Mouse (Mus musculus) embryonic facial prominence, embryonic 12.5 days (tissue): Measurements from ENCODE around the gene Ncor2. TPM values are rescaled to one million over a fixed set of nuclear protein-coding genes. Genes with fewer than 3 reads are reported as not detected.

Source experiments
- ATAC-seq: fragments of 200-750 bp; cut with Nextera tagmentation; 2 replicates; pipeline ENCODE4 v1.8.0; 2017; ENCODE audit not compliant: insufficient number of reproducible peaks, insufficient read depth, low FRiP score, low TSS enrichment
- H3K27ac ChIP-seq: fragments of 300-500 bp; sonication (generic); 2 replicates; pipeline ENCODE4 v1.5.1; 2016; ENCODE audit warnings: mild to moderate bottlenecking
- H3K27me3 ChIP-seq: fragments of 300-500 bp; sonication (generic); 2 replicates; pipeline ENCODE4 v1.6.1; 2016; ENCODE audit warnings: mild to moderate bottlenecking, moderate library complexity
- H3K36me3 ChIP-seq: fragments of 300-500 bp; sonication (generic); 2 replicates; pipeline ENCODE4 v1.6.1; 2016; ENCODE audit warnings: mild to moderate bottlenecking
- H3K4me1 ChIP-seq: fragments of 300-500 bp; sonication (generic); 2 replicates; pipeline ENCODE4 v1.6.1; 2016
- H3K4me2 ChIP-seq: fragments of 300-500 bp; sonication (generic); replicated peaks from 2 replicates; pipeline ENCODE4 v1.6.1; 2016; ENCODE audit warnings: mild to moderate bottlenecking, moderate library complexity
- H3K4me3 ChIP-seq: fragments of 300-500 bp; sonication (generic); 2 replicates; pipeline ENCODE4 v1.5.1; 2016; ENCODE audit warnings: mild to moderate bottlenecking
- H3K9ac ChIP-seq: fragments of 300-500 bp; sonication (generic); 2 replicates; pipeline ENCODE4 v1.6.1; 2016; ENCODE audit warnings: mild to moderate bottlenecking, moderate library complexity
- H3K9me3 ChIP-seq: fragments of 300-500 bp; sonication (generic); 2 replicates; pipeline ENCODE4 v1.6.1; 2016; ENCODE audit warnings: mild to moderate bottlenecking, moderate library complexity
- WGBS: fragments of 180-500 bp; shearing (Covaris S2); methylation state at CpG from one replicate; pipeline ENCODE4 v1.1.7; 2016; 5-methylcytosine and 5-hydroxymethylcytosine counted together
- polyA plus RNA-seq: library from polyadenylated mRNA; unstranded; fragments of >200 nt; fragmentation: Nextera tagmentation; extraction: Ambion mirVana; gene quantifications from 2 replicates; pipeline ENCODE4 v1.2.1, GENCODE M21; 2016

The Ncor2 gene
- polyA plus RNA-seq, 1 experiment from 2014 or later = 31.6 TPM

DNA sequence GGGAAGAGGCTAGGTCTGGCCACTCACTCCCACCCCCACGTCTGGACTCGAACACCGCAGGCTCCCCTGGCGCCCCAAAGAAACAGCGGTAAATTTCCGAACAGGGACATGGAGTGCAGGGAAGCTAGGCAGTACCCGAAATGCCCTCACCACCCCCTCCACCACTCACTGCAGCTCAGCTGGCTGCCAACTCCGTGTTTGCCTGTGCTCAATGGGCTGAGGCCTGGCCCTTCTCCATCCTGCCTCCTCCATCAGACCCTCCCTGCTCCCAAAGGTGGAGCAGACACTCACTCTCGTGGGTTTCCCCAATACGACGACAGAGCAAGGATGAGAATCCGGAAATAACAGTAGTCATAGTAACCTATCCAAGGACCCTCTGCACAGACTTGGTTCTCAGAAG, 2.2 kb downstream of the Ncor2 start:
- H3K27me3 ChIP-seq = no peaks in the 10 kb centered on the region
- H3K4me1 ChIP-seq = peaks cover 64% of the 10 kb centered on the region
- H3K4me2 ChIP-seq = peak overlapping the region; percentile 83
- no peak for ATAC-seq
- H3K9ac ChIP-seq = peak overlapping the region; percentile 95
- H3K36me3 ChIP-seq = no peaks in the 10 kb centered on the region
- peak overlapping the region; percentile 66 for H3K4me3 ChIP-seq
- peak overlapping the region; percentile 96 for H3K27ac ChIP-seq
- 12% methylated on average over 12 of the region's 12 CpGs for WGBS
- H3K9me3 ChIP-seq = no peaks in the 10 kb centered on the region

DNA sequence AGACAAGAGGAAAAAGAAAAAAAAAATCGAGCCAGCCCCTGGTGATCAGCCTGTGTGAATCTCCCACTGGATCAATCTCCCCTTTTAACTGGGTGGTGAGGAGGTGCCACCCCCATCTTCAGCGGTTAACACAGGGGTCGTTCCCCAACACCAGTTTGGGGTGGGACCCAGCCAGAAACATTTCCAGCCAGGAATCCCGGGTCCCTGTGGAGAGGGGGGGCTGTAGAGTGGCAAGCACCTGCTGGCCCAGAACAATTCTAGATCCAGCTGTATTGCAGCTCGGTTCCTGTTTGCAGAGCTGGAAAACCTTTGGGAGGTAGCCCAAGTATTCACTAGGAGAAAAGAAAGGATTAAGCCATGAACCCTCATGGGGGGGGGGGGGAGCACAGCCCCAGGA, 2.7 kb downstream of the Ncor2 start:
- 22% methylated on average over 5 of the region's 5 CpGs for WGBS
- Histone ChIP-seq H3K9ac (peak overlapping the region; percentile 95; the same call in 1 of the 2 replicates), H3K36me3 (no peaks in the 10 kb centered on the region), H3K27ac (no peak overlapping the region), H3K4me3 (peak overlapping the region; percentile 66), H3K4me2 (peak overlapping the region; percentile 83), H3K27me3 (no peaks in the 10 kb centered on the region), H3K9me3 (no peaks in the 10 kb centered on the region), H3K4me1 (peaks cover 69% of the 10 kb centered on the region)
- no peak for ATAC-seq

DNA sequence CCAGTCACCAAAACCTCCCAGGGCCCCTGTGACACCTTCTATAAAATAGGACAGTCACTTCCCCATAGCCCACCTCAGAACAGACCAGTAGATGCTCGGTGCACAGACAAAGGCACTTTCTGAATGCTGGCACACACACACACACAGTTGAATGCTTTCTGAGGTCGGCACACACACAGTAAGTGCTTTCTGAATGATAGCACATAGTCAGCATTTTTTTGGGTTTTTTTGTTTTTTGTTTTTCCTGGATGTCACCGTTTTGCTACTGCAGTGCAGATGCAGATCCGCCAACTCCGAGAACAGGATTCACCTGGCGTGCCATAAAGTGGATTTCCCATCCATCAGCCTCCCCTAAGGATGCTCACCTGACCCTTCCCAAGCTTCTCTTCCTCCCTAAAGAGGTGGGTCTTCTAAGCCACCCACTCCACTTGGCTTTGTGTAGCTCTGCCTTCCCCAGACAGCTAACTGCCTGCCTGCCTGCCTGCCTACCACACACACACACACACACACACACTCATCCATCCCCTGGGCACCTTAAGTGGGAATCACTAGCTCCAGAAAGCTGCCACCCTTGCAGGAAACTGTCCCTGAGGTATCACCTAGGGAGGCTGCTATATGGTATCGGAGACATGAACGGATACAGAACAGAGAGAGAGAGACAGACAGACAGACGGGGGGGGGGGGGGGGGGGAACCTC, 3.2 kb downstream of the Ncor2 start:
- H3K4me1 ChIP-seq = peaks cover 73% of the 10 kb centered on the region
- no peaks in the 10 kb centered on the region for H3K27me3 ChIP-seq
- H3K27ac ChIP-seq = no peak overlapping the region
- no peaks in the 10 kb centered on the region for H3K9me3 ChIP-seq
- no peak overlapping the region for H3K4me3 ChIP-seq
- H3K4me2 ChIP-seq = 0 out of 2 replicates have a peak overlapping the region, but pooled peaks have one; percentile 1
- no peak for ATAC-seq
- no peaks in the 10 kb centered on the region for H3K36me3 ChIP-seq
- H3K9ac ChIP-seq = no peak overlapping the region
- 73% methylated on average over 9 of the region's 9 CpGs for WGBS

DNA sequence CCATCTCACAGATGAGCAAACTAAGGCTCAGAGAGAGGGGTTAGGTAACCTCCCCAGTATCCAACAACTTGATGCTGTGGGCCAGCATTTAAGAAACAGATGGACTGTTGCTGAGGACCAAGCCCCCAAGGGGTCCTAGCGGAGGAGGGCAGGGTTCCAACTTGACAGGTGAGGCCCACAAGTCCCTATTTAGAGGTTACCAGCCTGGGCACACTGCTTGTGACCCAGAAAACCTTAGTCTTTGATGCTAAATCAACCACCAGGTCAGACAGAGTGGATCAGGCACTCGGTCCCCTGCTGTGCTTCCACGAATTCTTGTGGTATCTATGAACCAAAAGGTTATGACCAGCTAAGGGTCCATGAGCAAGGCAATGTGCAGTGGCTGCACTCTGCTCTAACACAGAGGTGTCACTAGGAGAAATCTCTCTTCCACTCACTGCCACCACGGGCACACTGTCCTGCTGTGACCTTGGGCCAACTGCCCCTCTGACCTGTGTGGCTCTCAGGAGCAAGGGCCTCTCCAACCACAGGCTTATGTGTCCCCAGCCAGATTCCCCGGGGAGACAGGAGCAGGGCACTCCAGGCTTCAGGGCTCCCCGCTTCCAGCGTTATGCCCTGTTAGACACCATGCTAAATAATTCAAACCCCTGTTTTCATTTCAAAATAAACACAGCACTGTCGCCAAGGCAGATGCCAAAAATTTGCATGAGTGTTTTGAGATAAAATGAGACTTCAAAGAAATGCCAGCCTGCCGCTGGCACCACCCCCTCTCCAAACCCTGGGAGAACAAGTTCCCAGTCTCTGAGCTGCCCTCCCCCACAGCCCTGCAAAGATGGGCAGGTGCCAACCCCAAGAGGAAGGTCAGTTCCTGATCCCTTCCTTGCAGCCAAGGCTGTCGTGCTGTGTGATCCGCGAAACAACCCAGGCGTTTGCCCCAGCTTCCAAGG, 4.0 kb downstream of the Ncor2 start:
- H3K9ac ChIP-seq = no peak overlapping the region
- 58% methylated on average over 13 of the region's 13 CpGs for WGBS

DNA sequence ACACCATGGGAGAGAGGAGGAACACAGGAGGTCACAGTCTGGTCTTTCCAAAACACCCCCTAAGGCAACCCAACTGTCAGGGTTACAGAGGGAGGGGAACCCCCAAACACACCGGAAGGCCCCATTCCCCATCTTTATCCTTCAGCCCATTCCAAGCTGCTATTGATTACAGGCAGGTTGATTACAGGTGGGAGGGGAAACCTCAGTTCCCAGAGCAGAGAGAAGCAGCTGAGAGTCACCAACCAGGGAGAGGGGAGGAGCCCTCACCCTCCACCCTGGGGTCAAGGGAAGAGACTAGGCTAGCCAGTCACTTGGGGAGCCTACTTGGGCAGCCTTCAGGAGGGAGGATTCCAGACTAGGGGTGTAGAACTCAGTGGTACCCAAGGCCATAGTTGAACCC, 5.2 kb downstream of the Ncor2 start:
- H3K4me1 ChIP-seq = peaks cover 80% of the 10 kb centered on the region
- no peaks in the 10 kb centered on the region for H3K27me3 ChIP-seq

More for the DNA sequence above, 4.0 kb downstream of the Ncor2 start:
- no peaks in the 10 kb centered on the region for H3K27me3 ChIP-seq
- H3K4me3 ChIP-seq = no peak overlapping the region
- H3K27ac ChIP-seq = no peak overlapping the region
- no peaks in the 10 kb centered on the region for H3K9me3 ChIP-seq
- H3K36me3 ChIP-seq = no peaks in the 10 kb centered on the region
- H3K4me2 ChIP-seq = 0 out of 2 replicates have a peak overlapping the region, but pooled peaks have one; percentile 1
- peaks cover 76% of the 10 kb centered on the region for H3K4me1 ChIP-seq
- ATAC-seq = no peak

DNA sequence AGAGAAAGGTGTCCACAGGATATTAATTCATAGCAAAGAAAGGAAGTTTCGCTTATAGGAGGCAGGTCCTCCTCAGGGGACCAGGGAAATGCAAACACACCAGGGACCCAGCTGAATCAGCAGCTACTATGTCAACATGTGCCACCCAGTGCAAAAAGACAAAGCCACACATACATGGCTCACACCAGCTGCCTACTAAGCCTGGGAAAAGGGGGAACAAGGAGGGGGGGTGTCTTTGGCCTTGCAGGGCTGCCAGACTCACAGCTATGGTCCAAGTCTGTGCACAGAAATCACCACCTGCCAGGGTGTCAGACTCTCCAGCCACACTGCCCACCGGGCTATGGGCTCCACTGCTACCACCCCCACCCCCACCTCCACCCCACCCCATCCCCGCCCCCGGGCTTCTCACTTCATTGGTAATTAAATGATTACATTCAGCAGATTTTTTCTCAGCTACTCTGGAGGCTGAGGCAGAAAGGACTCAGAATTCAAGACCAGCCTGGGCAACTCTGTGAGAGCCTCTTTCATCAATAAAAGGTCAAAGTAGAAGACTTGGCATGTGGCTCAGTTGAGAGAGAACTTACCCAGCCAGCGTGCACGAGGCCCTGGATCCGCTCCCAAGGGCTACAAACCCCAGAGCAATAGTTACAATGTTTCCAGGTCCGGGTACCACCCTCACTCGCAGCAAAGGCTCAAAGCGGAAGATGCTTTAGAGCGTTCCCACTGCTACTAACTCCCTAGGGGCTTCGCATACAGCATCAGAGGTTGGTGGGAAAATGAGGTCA, 6.0 kb downstream of the Ncor2 start:
- 60% methylated on average over 12 of the region's 12 CpGs for WGBS

More for the DNA sequence above, 5.2 kb downstream of the Ncor2 start:
- Histone ChIP-seq H3K36me3 (no peaks in the 10 kb centered on the region), H3K4me3 (no peak overlapping the region), H3K9me3 (no peaks in the 10 kb centered on the region), H3K27ac (0 out of 2 replicates have a peak overlapping the region, but pooled peaks have one; percentile 4), H3K4me2 (no peak overlapping the region), H3K9ac (no peak overlapping the region)
- WGBS = 79% methylated on average over 1 of the region's 1 CpGs
- no peak for ATAC-seq

DNA sequence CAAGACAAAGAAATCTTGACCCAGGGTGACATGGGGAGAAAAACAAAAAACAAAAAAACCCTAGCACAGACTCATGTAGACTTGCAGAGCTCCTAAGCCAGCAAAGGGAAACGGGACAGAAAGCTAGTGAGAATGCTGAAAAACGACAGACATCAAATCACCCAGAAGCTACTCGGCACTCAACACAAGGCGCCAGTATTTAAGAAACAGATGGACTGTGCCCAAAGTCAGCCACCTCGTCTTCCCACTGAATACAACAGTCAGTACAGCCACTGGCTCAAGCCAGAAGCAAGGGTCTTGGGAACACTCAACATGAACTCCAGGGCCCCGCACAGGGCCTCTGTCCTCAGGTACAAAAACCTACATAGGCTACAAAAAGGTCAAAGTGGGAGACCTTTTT, 7.8 kb downstream of the Ncor2 start:
- H3K27me3 ChIP-seq = no peaks in the 10 kb centered on the region
- no peaks in the 10 kb centered on the region for H3K36me3 ChIP-seq
- no peak overlapping the region for H3K4me2 ChIP-seq
- H3K9me3 ChIP-seq = no peaks in the 10 kb centered on the region
- H3K27ac ChIP-seq = no peak overlapping the region
- H3K9ac ChIP-seq = no peak overlapping the region
- H3K4me1 ChIP-seq = peaks cover 66% of the 10 kb centered on the region
- ATAC-seq = no peak
- no peak overlapping the region for H3K4me3 ChIP-seq
- 65% methylated on average over 6 of the region's 6 CpGs for WGBS

More for the DNA sequence above, 6.0 kb downstream of the Ncor2 start:
- ATAC-seq = no peak
- no peaks in the 10 kb centered on the region for H3K27me3 ChIP-seq
- H3K4me3 ChIP-seq = no peak overlapping the region
- H3K9me3 ChIP-seq = no peaks in the 10 kb centered on the region
- peak overlapping the region; percentile 61; the same call in 1 of the 2 replicates for H3K27ac ChIP-seq
- H3K4me2 ChIP-seq = no peak overlapping the region
- peaks cover 81% of the 10 kb centered on the region for H3K4me1 ChIP-seq
- H3K9ac ChIP-seq = no peak overlapping the region
- H3K36me3 ChIP-seq = no peaks in the 10 kb centered on the region

DNA sequence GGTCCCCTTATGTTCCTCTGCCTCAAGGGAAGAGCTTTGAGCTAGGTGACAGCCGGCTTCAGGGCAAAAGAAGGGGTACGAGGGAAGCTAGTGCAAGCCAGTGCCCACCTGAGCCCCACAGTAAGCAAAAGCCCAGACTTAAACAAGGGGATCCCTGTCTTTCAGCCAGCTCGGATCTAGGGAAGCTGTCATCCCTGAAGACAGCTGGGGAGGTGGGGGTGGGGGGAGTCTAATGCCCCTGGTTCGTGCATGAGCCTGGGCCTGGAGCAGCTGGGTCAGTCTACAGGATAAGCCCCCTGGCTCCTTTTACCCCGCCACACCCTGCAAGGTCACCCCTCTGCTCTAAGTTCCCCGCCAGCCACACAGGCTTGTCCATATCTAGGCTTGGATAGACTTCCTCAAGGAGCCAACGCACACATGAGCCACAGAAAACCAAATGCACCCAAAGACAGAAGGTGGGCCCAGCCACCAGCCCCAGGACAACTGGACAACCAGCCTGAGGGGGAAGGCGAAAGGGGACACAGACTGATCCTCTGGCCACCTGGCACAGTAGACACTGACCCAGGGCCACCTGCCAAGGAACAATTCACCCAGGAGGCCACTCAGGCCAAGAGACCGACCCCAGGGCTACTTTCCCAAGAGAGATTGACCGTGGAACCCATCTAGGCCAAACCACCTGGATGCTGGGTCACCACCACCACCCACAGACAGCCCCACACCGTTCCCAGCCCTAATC, 8.7 kb downstream of the Ncor2 start:
- Histone ChIP-seq H3K36me3 (no peaks in the 10 kb centered on the region), H3K4me3 (no peak overlapping the region), H3K4me1 (peaks cover 66% of the 10 kb centered on the region), H3K9ac (0 out of 2 replicates have a peak overlapping the region, but pooled peaks have one; percentile 8), H3K27ac (no peak overlapping the region), H3K4me2 (no peak overlapping the region), H3K9me3 (no peaks in the 10 kb centered on the region), H3K27me3 (no peaks in the 10 kb centered on the region)
- 76% methylated on average over 11 of the region's 11 CpGs for WGBS
- ATAC-seq = no peak

DNA sequence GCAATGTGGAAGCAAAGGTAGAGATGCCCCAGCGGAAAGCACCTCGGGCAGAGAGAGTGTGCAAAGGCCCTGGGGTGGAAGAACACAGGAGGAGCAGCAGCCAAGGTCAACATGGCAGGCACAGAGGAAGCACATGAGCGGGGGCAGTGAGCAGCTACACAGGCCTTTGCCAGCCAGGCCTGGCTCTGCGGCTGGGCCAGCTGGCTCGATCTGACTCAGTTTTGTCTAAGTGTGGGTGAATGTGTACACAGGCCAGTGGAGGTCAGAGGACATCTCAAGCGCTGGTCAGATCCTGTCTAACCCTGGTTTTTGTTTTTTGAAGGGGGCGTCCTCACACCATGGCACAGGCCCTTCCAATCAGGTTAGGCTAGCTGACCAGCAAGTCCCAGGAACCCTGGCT, 10.9 kb downstream of the Ncor2 start:
- Histone ChIP-seq H3K4me1 (peaks cover 69% of the 10 kb centered on the region), H3K9me3 (no peaks in the 10 kb centered on the region), H3K4me2 (no peak overlapping the region), H3K4me3 (no peak overlapping the region), H3K27ac (0 out of 2 replicates have a peak overlapping the region, but pooled peaks have one; percentile 36), H3K36me3 (no peaks in the 10 kb centered on the region), H3K27me3 (no peaks in the 10 kb centered on the region), H3K9ac (no peak overlapping the region)
- 76% methylated on average over 7 of the region's 7 CpGs for WGBS
- no peak for ATAC-seq

DNA sequence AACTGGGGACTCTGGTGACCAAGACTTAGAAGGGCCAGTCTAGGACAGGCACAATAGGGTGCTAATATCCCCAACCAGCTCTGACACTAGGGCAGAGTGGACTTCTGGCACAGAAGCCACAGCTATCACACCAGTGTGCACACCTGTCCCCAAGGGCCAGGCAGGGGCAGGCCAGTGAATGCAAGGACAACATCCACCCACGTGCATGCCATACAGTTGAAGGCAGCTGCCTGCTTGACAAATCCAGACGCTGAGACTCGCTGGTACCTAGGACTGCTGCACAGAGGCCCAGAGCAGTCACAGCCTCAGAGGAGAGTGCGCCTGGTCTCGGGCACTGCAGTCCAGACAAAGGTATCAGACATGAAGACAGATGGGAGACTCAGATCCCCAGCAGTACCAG, 11.5 kb downstream of the Ncor2 start:
- 82% methylated on average over 5 of the region's 5 CpGs for WGBS
- Histone ChIP-seq H3K36me3 (no peaks in the 10 kb centered on the region), H3K27ac (no peak overlapping the region), H3K4me3 (no peak overlapping the region), H3K27me3 (no peaks in the 10 kb centered on the region), H3K9me3 (no peaks in the 10 kb centered on the region), H3K4me2 (no peak overlapping the region), H3K4me1 (peaks cover 69% of the 10 kb centered on the region), H3K9ac (no peak overlapping the region)
- no peak for ATAC-seq

DNA sequence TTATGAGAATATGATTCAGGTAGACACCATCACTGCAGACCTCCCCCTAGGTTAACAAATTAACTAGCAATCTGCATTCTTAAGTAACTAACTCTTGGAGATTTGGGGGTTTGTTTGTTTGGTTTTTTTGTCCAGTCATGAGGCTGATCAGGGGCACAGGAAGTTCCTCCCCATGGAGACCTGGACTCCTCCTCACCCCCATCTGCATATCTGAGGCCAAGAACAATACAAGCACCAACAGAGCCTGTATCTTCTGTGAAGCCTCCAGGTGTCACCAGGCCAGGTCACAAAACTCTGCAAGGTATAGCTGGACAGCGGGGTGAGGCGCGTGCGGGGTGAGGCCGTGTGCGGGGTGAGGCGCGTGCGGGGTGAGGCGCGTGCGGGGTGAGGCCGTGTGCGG, 13.0 kb downstream of the Ncor2 start:
- H3K36me3 ChIP-seq = no peaks in the 10 kb centered on the region
- H3K4me2 ChIP-seq = no peak overlapping the region
- no peak for ATAC-seq
- no peak overlapping the region for H3K9ac ChIP-seq
- 88% methylated on average over 14 of the region's 14 CpGs for WGBS
- H3K27me3 ChIP-seq = no peaks in the 10 kb centered on the region
- H3K4me3 ChIP-seq = no peak overlapping the region
- H3K4me1 ChIP-seq = peaks cover 64% of the 10 kb centered on the region
- no peaks in the 10 kb centered on the region for H3K9me3 ChIP-seq
- no peak overlapping the region for H3K27ac ChIP-seq
